Comparison of ENCODE assay signal across 8 mouse cellular contexts in the genomic region with DNA sequence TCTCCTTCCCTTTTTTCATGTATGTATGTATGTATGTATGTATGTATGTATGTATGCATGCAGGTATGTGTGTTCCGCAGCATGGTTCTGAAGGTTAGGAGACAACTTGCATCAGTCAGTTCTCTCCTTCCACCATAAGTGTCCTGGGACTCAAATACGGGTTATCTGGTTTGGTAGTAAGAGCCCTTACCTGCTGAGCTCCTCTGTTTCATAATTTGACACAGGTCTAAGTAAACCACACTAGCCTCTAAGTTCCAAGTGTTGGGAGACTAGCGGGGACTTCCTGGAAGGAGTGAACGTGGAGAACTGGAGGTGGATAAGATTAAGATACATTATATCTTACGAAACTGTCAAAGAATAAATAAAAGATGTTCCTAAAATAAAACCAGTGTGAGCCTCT. TPM values are rescaled to one million over a fixed set of nuclear protein-coding genes. Genes with fewer than 3 reads are reported as not detected.
DNase-seq lines count a peak whose midpoint lies in the region; ATAC-seq and TF ChIP-seq lines count a peak whose summit lies in the region.

No protein-coding gene starts in this region.

- no peak overlapping the region for H3K9ac ChIP-seq in kidney, embryonic 14.5 days (ENCODE audit: low read depth, low read length)
- H3K9ac ChIP-seq in hindbrain, postnatal 0 days (replicated peaks; ENCODE audit: low read length): no peak overlapping the region; the same call in 1 of the 2 replicates

- no peaks in the 10 kb centered on the region for H3K27me3 ChIP-seq in kidney, embryonic 14.5 days (ENCODE audit: control insufficient read depth, insufficient read depth, low read length)
- H3K27me3 ChIP-seq in hindbrain, postnatal 0 days (ENCODE audit: insufficient read depth, low read length): no peaks in the 10 kb centered on the region

- peak overlapping the region; percentile 78 for H3K4me3 ChIP-seq in kidney, embryonic 14.5 days (ENCODE audit: low read length)
- H3K4me3 ChIP-seq in hindbrain, postnatal 0 days (ENCODE audit: low read length): peak overlapping the region; percentile 69

- H3K4me1 ChIP-seq in kidney, embryonic 14.5 days (ENCODE audit: control insufficient read depth, insufficient read depth, low read length): peaks cover 10% of the 10 kb centered on the region
- peaks cover 8% of the 10 kb centered on the region; the same call in 1 of the 2 replicates for H3K4me1 ChIP-seq in hindbrain, postnatal 0 days (ENCODE audit: insufficient read depth, low read length)

- no peaks in the 10 kb centered on the region for H3K36me3 ChIP-seq in kidney, embryonic 14.5 days (ENCODE audit: control insufficient read depth, insufficient read depth, low read length)
- no peaks in the 10 kb centered on the region for H3K36me3 ChIP-seq in hindbrain, postnatal 0 days (ENCODE audit: insufficient read depth, low read length)

- 41% methylated on average over 5 of the region's 5 CpGs for WGBS in kidney, embryonic 14.5 days
- WGBS in hindbrain, postnatal 0 days: 49% methylated on average over 5 of the region's 5 CpGs

- no peaks in the 10 kb centered on the region for H3K9me3 ChIP-seq in kidney, embryonic 14.5 days (ENCODE audit: control insufficient read depth, low read length)
- H3K9me3 ChIP-seq in hindbrain, postnatal 0 days (ENCODE audit: low read length): no peaks in the 10 kb centered on the region

- peak overlapping the region; percentile 76 for H3K4me2 ChIP-seq in kidney, embryonic 14.5 days (replicated peaks; ENCODE audit: low read depth, low read length)
- peak overlapping the region; percentile 86 for H3K4me2 ChIP-seq in hindbrain, postnatal 0 days (ENCODE audit: low read depth, low read length)

- DNase-seq in kidney, postnatal 4 days: no peak
- no peak for DNase-seq in hindbrain, postnatal 0 days (ENCODE audit: low spot score)
- peak; percentile 18 for DNase-seq in neural tube, embryonic 10.5 days (ENCODE audit: extremely low spot score, low spot score)
- DNase-seq in natural killer cell, adult 2 months (ENCODE audit: low spot score in 2 of 2): no peak
- no peak for DNase-seq in gastrocnemius, adult 18-20 months (ENCODE audit: low spot score)
- no peak for DNase-seq in right cerebral cortex, adult 2 months (ENCODE audit: low spot score in 2 of 2)

- H3K27ac ChIP-seq in kidney, embryonic 14.5 days (ENCODE audit: low read depth, low read length): no peak overlapping the region; the same call in 1 of the 2 replicates
- H3K27ac ChIP-seq in hindbrain, postnatal 0 days: peak overlapping the region; percentile 55; the same call in 1 of the 2 replicates

- no peak; the same call in none of the 2 replicates for ATAC-seq in kidney, embryonic 14.5 days (ENCODE audit: low FRiP score, low TSS enrichment)
- peak; percentile 10 for ATAC-seq in common myeloid progenitor, adult 5-6 weeks (replicated peaks; ENCODE audit: low read depth, poor library complexity, severe bottlenecking)
- no peak for ATAC-seq in hindbrain, postnatal 0 days

- TF ChIP-seq CTCF in hindbrain, postnatal 0 days (IDR thresholded peaks at IDR 0.05; ENCODE audit: low read depth): no peak

RNA-seq across cellular contexts. Expression of gene Micu1, which starts 0.5 kb away (rescaled TPM):
- polyA plus RNA-seq in kidney, embryonic 14.5 days (2014; fragmentation: Nextera tagmentation; extraction: Ambion mirVana): 57.0 and 83.3 TPM in 2 replicates
- total RNA-seq in common myeloid progenitor, adult 5-6 weeks (2017): 37.8 and 40.9 TPM in 2 replicates
- total RNA-seq in hindbrain, postnatal 0 days (2014; rRNA removed): 67.5 and 73.4 TPM in 2 replicates
- polyA plus RNA-seq in hindbrain, postnatal 0 days (2015; fragmentation: Nextera tagmentation; extraction: Ambion mirVana): 74.9 and 75.2 TPM in 2 replicates
- 10 to 100 TPM; 55.9 to 61.3 TPM for total RNA-seq in gastrocnemius, adult 18-20 months (2021)
